Mouse (Mus musculus): ENCODE measurements at regions not wholly inside any gene's neighbourhood (a gene's known extent, or its start where the extent isn't known, plus 50 kb on each side); places are given as distances from the start of the nearest gene placed in this dataset.
"Not testable (repeated sequence)": the region's sequence is repeated elsewhere in the genome, so short reads cannot be mapped to it uniquely, and the experiment has no call there.

- not testable (repeated sequence) for DNase-seq (ENCODE audit: low spot score)
Observed at GRCm38 (mm10) chr1:184669173-184669572, 63.2 kb downstream of the Hlx start.

DNA sequence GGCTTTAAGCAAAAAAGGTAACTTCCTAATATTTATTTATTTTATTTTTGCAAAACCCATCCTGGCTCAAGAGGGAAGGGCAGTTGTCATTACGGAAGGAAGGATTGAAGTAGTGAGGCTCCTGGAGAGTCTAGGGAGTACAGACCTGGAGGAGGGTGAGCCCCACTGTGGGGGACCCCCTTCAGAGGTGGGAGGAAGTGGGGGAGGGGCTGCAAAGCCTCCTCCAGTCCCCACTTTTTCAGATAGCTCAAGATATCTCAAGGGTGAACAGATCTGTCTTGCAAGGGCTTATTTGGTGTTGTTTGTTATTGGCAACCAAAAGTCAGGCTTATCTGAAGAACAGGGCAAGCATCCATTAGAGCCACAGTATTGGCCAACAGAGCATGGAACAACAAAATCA, 64.0 kb downstream of the Hlx start:
- no peak for DNase-seq (ENCODE audit: low spot score)

GRCm38 (mm10) chr1:184668022-184668421, 64.4 kb downstream of the Hlx start:
- DNase-seq (ENCODE audit: low spot score), result no peak

DNA sequence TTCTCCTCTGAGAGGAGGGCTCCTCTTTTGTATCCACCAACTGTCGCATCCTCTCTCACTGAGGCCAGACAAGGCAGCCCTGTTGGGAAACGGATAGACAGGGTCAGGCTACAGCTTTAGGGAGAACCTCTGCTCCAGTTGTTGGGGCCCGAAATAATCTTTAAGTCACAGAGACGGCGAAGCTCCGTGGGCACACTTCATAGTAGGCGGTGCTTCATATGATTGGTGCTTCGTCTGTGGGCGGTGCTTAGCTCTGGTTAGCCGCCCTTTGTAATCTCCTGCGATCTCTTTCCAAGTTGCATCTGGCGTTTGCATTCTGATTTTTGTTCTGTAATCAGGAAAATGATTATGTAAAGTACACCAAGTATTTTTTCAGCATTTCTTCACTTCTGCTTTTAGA, 67.2 kb downstream of the Hlx start:
- DNase-seq (ENCODE audit: low spot score), result no peak

DNA sequence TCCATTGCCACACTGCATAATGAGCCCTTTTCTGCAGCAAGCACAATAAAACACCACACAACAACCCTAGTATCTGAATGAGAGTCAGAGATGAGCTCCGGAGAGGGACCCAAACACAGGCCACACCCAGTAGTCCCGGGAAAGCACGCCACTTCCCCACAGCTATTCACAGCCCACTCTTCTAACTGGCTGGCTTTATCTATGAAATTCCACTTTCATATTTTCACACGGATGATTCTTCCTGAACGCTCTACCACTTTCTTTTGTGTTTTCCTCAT, 68.4 kb downstream of the Hlx start:
- no peak for DNase-seq (ENCODE audit: low spot score)

DNA sequence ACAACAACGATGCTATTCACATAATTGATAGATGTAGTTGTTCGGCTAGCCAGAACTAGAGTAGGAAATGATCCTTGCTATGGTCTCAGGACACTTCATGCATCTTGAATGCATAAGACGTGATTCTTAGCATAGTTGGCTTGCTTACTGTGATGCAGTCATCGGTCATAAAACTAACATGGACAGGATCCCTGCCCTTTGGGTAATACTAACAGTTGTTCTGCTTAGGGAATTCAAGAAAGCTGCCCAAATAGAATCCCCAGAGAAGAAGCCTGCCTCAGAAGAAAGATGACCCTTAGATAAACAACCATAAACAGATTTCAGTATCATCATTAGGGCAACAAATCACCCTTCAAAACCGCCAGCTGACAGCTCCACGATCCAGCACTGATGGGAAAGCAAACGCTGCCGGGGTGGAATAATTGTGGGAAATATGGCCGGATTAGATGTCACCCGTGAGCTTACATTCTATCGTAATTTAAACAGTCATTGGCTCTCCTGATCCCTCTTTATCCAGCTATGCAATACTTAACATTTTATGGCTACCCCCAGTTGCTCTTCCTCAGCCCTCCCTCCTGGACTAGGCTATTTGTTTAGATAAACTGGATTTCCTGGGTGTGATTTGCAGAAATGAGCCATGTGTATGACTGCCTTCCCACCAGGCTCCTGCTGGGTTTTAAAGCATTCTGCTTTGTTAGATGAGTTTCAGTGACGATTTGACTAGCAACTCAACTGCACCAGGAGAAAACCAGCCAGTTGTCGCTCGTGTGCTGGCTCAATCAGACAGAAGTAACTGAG, 68.9 kb downstream of the Hlx start:
- no peak for DNase-seq (ENCODE audit: low spot score)

DNA sequence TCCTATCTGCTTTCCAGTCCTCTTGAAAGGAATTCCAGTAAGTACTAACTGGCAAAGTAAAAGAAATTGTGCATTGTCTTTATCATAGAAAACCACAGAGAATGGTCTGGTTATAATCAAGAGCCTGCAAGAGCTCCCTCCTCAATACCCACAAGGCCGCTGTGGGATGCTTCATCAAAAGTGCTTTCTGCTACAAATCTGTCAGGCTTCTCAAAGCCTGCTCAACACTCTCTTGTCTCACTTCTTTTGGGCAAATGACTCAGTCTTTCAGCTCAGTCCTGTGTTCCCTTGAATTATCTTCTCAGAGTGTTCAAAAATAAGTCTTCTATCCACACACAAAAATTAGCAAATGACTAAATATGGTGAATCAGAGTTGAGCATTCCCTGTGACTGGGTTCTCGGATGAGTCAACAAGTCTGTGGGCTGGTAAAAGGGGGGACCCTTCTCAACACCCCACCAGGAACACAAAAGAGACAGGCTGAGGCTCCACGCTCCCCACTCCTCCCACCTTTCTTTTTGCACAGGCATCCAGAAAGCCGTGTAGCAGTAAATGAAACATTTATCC, 81.8 kb downstream of the Hlx start:
- DNase-seq (ENCODE audit: low spot score), result no peak

DNA sequence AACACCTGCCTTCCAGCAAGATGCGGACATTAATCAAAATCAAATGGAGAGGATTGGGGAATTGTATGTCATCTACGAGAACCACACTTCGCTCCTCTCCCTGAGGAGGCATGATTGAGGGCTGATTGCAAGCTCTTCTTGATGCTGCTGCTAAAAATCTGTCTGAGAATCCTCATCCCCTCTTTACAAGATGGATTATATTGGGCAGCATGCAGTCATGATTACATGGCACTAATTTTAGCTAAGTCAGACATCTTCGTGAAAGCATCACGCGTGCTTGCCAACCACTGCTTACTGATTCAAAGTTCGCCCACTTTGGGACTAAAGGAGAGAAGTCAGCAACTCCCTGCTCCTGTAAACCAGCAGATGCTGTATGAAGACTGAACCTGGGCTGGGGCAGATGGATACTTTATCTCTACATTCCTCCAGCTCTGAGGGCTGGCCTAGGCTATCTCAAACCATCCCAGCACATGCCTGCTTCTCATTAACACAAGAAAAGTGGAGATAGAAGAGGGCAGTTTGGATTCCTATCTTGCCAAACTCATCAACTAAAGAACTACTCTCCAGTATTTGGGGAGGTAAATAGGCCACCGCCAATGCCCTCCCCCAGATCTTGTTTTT, 84.4 kb downstream of the Hlx start:
- DNase-seq (ENCODE audit: low spot score), result no peak

GRCm38 (mm10) chr1:184644767-184645598, 87.4 kb downstream of the Hlx start:
- DNase-seq (ENCODE audit: low spot score), result no peak

GRCm38 (mm10) chr1:184630695-184631475, 101.5 kb downstream of the Hlx start:
- DNase-seq (ENCODE audit: low spot score), result no peak

GRCm38 (mm10) chr1:184629194-184629593, 103.2 kb downstream of the Hlx start:
- peak; percentile 7 for DNase-seq (ENCODE audit: low spot score)

- DNase-seq (ENCODE audit: low spot score), result no peak
Observed at GRCm38 (mm10) chr1:184628566-184629168, 103.8 kb downstream of the Hlx start.

DNA sequence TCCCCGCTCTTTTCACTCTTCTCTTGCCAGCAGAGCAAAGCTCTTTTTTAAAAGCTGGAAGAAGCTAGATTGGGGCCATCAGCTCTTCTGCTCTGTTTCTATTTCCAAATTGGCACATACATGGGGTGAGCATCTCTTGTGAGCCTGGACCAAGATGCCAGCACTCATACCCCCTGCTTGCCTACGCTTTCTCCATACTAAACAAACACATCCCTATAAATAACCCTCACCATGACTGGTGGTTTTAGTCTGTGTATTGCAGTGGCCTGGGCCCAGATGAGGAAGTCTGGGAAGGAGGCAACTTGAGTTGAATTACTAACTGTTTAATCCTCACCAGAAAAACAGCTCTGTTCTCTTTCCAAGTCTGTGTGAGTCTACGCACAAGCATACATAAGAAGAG, 110.0 kb downstream of the Hlx start:
- no peak for DNase-seq (ENCODE audit: low spot score)

DNA sequence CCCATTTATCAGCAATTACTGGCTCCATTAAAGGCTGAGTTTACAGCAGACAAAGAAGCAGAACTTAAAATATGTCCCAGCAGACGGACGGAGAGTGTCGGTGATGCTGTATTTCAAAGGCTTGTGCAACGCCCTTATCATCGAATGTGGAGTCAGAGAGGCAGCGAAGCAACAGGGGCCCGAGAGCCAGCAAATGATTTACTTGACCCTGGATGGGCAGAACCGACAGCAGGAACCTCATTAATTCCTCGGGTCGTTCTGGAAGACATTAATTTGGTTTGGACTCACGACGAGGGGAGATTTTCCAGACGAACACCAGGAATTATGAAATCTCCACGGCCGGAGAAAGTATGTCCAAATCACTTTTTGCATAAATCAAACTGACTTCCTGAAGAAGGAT, 110.5 kb downstream of the Hlx start:
- peak; percentile 8 for DNase-seq (ENCODE audit: low spot score)

- no peak for DNase-seq (ENCODE audit: low spot score)
Observed at GRCm38 (mm10) chr1:184617853-184618454, 114.5 kb downstream of the Hlx start.

- no peak for DNase-seq (ENCODE audit: low spot score)
Observed at GRCm38 (mm10) chr1:184615991-184616390, 116.4 kb downstream of the Hlx start.

- no peak for DNase-seq (ENCODE audit: low spot score)
Observed at GRCm38 (mm10) chr1:184614699-184615415, 117.6 kb downstream of the Hlx start.

GRCm38 (mm10) chr1:184612880-184613279, 119.5 kb downstream of the Hlx start:
- no peak for DNase-seq (ENCODE audit: low spot score)

DNA sequence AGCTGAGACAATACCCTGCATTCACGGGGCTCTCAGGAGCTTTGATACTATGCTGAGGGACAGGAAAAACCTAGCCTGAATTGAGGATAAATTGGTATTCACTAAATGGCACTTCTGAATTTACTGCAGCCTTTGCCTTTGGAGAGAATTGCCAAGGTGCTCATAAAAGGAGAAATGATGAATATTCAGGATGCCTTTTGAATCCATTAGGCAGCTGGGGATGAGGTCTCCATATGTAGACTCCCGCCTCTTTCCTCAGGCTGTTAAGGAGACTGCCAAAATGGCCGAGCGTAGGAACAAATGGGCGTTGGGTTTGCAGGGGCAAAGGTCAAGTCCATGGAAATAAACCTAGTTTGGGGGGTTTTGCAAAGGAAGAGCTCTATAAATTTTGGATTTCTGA, 123.5 kb downstream of the Hlx start:
- DNase-seq (ENCODE audit: low spot score), result no peak

DNA sequence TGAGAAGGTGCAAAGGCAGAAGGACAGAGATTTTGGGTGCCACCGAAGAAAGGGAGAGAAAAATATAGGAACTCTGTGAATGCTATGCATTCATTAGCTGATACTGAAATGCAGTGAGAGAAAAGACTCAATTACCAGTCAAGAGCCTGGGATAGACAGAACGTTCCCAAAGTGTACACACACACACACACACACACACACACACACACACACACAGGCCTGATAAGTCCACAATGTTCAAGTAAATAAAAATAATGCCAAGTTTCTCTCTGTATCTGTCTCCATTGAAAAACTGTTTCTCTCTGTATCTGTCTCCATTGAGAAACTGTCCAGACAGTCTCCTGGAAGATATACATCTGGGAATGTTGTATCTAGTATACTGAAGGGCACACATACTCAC, 124.1 kb downstream of the Hlx start:
- DNase-seq (ENCODE audit: low spot score), result no peak

- no peak for DNase-seq (ENCODE audit: low spot score)
Observed at GRCm38 (mm10) chr1:184606541-184606940, 125.9 kb downstream of the Hlx start.
